Mouse (Mus musculus): ENCODE measurements around the gene Ptdss2.

Gene Ptdss2

DNA sequence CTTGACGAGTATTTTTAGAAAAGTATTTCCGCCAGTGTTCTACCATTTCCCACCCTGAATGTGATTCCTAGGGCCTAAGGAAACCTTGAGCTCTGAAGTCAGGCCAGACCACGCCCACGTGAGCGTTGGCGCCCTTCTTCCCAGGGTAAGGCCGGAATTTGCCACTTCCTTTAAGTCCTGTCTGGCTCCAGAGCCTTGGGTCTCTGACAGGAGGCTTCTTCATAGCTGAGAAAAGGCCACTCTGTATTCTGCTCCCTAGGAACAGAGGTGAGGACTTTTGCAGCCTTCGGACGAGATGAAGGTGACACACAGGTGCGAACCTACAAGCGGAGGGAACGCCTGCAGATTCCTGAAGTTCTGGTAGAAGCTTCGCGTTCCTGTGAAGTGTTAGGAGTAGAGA is at the start of gene Ptdss2:
Gene Ptdss2, plus strand, starts transcription at position 138 of the 400 bp plus-strand sequence.
- DNase-seq (ENCODE audit: low read depth, low spot score): no peak

DNA sequence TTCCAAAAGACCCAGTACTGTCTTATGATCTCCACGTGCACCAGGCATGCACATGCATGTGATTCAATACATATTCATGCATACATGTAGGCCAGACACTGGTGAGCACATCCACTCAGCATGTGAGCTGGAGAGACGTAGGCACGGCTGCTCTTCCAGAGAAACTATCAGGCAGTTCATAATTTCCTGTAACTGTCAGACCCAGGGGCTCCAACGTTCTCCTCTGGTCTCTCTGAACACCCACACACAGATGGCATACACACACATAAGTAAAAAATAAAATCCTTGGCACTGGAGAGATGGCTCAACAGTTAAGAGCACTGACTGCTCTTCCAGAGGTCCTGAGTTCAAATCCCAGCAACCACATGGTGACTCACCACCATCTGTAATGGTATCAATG is 48.4 kb upstream of the Ptdss2 start:
- DNase-seq (ENCODE audit: low read depth, low spot score): no peak

DNA sequence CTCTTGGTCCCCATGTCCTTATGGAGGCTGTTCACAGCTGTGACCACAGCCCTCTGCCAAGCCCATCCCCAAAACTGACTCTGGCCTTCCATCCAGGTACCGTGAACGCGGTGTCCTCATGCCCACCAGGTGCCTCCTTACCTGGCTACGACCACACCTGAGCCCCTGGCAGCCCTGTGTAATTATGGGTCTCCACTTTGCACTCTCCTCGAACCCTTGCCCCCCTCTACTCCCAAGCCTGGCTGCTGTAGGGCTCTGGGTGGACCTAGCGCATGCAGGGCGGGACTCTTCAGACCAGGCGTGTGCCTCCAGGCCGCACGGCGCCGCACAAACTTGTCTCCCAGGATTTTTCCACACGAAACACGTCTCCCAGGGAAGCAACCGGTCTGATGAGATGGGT is 44.3 kb upstream of the Ptdss2 start, which contains the start of gene Pkp3:
Gene Pkp3, plus strand, starts transcription at position 378 of the 400 bp plus-strand sequence.
- no peak for DNase-seq (ENCODE audit: low read depth, low spot score)

DNA sequence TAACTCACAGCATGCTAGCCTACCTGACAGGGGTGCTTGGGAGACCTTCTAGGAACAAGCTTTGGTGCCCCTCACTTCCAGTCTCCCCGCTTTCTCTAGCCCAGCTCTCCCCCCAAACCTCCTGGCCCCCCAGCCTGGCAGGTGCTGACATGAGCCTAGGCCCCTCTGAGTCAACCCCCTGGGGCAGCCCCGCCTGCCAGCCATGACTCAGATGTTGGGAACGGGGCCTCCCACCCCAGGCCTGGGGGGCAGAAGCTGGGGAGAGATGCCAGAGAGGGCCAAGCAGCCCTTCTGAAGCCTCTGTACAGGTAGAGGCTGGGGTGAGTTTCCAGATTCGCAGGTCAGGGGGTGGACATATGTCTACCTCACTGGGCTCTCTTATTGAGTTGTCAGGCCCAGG is 43.3 kb upstream of the Ptdss2 start:
- no peak for DNase-seq (ENCODE audit: low read depth, low spot score)

DNA sequence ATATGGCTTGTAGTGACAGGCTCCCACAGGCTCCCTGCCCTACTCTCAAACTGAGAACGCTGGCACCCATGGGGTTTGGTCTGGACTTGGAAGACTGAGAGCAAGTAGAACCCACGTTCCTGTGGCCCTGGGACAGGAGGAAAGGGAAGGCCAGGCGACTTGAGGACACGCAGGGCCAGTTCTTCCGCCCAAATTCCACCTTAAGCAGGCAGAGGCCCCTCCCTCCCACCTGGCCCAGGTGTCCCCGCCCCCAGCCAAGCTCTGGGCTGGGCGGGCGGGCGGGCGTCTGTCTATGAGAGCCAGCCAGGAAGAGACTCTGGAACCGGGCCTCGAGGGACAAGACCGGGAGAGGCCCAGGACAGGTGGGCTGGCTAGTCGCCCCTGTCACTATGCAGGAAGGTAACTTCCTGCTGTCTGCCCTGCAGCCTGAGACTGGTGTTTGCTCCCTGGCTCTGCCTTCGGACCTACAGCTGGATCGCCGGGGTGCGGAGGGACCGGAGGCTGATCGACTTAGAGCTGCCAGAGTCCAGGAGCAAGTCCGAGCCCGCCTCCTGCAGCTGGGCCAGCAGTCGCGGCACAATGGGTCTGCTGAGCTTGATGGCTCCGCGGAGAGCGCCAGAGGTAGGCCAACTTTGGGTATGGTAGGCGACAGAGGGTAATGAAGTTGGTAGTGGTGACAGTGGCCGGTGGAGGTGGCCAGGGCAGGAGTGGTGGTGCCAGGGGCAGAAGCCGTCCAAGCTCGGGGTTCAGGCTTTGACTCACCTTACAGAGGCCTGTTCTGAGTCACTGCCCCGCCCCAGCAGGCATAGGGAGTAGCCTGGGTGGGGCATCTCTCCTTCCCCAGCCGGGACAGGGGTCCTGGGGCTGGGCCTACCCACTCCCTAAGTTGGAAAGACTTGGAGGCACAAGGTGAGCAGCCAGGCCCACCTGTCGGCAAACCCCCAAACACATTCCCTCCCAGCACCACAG is 42.4 kb upstream of the Ptdss2 start:
- no peak for DNase-seq (ENCODE audit: low read depth, low spot score)

DNA sequence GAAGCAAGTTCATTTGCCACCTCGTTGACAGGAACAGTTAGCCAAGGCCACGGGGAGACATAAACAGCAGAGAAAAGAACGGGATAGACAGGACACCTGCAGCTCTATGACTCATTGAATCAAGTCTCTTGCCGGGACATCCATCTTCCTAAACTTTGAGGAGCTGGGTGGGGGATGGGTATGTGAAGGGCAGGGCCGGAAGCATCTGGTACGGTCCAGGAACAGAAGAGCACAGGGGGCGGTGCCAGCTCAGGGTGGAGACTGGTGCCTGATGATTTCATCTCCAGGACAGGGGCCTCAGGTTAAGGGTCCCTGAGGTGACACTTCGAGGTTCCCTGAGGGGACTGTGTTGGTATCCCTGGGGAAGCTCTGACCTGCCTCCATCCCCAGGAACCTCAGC is 34.3 kb upstream of the Ptdss2 start:
- no peak for DNase-seq (ENCODE audit: low read depth, low spot score)

DNA sequence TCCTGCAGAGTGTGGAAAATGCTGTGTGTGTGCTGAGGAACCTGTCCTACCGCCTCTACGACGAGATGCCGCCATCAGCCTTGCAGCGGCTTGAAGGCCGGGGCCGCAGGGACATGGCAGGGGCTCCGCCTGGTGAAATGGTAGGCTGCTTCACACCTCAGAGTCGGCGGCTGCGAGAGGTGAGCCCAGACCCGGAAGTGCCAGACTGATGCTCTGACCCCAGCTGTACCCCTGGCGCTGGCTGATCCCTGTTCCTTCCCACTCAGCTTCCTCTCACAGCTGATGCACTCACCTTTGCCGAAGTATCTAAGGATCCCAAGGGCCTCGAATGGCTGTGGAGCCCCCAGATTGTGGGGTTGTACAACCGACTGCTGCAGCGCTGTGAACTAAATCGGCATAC is 33.7 kb upstream of the Ptdss2 start:
- no peak for DNase-seq (ENCODE audit: low read depth, low spot score)

DNA sequence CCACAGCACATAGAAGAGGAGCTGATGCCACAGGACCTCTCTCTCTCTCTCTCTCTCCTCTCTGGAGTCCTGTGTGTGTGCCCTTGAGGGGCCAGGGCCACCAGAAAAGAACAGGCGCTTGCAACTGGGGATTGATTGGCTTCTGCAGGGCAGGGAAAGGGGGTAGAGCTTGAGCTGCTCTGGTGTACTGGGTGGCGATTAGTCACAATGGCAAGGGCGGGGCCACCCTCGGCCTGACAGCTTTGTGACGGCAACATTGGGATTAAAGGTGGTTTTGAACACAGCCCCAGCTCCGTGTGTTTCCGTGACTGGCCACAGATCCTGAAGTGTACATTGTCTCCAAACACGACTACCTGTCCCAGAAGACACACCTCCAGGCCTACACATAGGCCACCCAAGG is 32.0 kb upstream of the Ptdss2 start:
- no peak for DNase-seq (ENCODE audit: low read depth, low spot score)

DNA sequence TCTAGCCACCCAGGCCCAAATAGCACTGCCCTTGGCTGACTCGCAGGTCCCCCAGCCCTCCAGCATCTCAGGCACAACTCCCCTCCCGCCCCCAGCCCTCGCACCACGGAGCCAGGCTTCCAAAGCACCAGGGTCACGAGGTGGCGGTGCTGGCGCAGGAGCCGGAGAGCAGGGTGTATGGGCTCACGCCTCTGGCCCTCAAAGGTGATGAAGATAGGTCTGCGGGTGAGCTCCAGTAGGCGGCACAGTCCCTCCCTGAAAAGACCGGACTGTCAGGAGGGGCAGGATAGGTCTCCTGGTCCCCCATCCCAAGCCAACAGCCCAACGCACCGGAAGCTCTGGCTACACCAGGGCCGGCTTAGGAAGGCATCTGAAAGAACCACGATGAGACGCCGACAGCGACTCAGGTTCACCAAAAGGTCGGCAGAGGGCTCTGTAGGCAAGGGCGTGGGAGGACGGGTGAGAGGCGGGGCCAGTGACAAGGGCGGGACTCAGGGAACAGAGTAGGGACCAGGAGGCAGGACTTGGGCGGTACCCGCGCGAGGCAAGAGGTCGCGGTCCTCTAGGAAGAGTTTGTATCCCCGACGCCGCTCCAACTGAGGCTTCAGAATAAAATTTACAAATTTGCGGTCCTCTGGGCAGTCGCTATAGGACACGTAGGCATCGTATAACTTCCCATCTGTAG is 30.0 kb upstream of the Ptdss2 start:
- DNase-seq (ENCODE audit: low read depth, low spot score): no peak

DNA sequence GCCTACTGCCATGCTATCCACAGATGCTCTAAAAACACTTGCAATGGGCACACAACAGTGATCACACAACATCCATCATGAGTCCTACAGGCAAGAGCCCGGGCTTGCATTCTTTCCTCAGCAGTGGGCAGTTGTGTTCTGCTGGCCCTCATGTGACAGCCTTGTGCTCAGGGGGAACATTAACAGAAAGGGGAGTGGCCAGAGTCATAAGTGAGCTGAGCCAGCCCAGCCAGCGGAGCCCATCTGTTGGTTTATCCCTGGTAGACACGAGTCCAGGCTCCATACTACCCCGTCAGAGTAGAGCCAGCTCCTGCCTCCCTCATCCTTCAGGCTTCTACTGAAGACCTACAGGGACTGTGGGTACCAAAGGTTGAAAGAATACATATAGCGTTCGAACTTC is 28.2 kb upstream of the Ptdss2 start:
- no peak for DNase-seq (ENCODE audit: low read depth, low spot score)

DNA sequence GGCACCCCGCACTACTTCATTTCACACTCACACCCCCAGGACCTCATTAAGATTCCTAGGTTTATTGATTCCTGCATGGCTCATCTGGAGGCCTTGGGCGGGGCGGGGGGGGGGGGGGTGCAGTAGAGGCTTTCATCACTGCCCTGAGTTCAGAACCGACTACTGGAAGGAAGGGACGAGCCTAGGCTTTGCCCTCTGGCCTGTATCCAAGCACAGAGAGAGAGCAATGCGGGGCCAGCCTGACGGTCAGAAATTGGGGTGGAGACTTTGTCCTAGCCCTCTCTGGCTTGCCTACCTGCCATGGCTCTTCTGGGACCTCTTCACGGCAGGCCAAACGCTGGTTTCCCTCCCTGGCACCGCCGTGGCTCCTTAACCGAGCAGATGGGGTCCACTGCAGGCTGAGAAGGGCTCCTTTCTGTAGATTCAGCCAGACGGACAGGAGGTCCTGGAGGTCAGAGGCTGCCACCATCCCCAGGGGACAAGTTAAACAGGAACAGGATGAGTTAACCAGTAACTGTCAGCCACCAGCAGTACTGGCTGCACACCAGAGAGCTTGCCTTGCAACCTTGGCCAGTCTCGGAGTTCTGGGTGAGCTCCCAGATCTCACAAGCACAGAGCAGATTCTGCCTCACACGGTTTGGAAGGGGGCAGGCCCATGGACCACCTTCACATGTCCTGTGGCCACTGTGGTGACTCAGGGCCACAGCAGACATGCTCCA is 27.5 kb upstream of the Ptdss2 start:
- DNase-seq (ENCODE audit: low read depth, low spot score): no peak

DNA sequence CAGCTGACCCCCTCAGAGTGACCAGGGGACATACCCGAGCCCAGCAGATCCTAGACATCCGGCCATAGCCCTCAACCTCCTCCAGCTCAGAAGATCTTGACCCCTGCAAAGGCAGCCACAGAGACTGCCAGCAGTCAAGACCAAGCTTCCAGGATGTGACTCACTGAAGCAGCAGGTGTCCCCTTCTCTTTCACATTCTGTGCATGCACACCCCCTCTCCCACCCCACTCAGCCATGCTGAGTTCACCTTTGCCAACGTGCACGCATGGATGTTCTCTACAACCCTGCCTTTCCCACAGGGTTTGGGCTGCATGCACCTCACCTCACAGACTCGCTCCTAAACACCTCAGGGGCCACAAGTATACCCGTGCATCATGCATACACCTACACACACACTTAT is 26.2 kb upstream of the Ptdss2 start:
- DNase-seq (ENCODE audit: low read depth, low spot score): no peak

DNA sequence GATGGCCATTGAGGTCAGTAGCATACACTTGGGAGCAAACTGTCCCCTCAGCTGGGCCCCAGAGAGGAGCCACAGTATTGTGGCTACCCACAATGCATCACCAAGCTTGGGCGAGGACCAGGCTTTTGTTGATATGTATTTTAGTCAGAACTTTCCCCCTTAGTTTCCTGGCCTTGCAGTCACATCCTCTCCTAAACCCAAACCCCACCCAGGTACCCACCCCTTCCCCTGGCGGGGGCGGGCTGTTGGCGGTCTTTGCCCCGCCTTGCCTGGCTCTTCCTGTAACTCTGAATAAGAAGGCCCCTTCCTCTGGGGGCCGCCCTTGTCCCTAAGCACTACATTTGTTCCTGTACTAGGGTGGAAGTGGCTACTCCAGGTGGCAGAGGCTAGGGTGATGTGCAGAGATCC is 25.5 kb upstream of the Ptdss2 start:
- DNase-seq (ENCODE audit: low read depth, low spot score): no peak

DNA sequence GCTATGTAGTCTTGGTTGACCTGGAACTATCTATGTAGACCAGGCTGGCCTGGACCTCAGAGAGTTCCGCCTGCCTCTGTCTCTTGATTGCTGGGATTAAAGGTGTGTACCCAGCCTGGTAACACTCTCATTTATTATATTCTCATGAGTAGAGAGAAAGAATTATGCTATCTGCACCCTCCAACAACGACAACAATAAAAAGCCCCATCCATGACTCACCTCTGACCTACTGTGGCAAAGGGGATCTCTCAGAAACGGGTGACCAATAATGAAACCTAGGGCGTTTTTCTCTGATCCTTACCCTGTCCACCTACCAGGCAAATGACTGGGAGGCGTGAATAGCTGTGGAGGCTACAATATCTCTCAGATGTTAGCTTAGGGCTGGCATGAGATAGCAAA is 25.0 kb upstream of the Ptdss2 start:
- no peak for DNase-seq (ENCODE audit: low read depth, low spot score)

DNA sequence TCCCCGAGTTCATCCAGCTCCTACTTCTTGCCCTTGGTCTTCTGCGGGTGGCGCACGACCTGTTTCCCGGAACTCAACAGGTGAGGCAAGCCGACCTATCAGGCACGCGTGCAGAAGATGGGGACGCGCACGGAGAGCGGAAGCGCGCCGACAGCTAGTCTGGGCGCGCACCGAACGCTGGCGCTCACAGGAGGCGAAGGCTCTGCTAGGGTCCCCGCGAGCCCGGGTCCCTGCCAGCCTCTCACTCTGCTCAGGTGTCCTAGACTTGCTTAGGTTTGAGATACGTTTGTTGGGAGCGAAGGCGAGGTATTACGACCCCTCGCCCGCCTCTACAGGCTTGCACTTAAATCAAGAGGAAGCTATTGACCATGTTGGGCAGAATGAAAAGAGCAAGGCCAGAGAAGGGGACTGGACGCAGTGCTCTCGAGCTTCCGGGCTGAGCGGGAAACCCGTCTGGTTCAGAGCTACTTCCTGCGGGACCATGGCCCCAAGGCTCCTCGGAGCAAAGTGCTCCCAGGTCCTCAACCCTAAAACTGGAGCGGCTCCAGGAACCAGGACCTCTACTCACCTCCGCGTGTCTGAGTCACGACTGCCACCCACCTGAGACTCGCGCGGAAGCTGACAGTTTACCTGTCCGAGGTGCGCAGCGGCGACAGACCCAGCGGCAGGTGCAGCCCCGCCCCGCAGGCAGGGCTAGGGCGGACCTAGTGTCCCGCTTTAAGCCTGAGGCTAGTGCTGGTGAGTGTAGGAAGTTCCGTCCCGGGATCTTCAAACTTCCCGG is 22.1 kb upstream of the Ptdss2 start, which contains the start of gene Sigirr:
Gene Sigirr, minus strand, starts transcription at position 662 of the 781 bp plus-strand sequence.
- DNase-seq (ENCODE audit: low read depth, low spot score): peak; percentile 6

DNA sequence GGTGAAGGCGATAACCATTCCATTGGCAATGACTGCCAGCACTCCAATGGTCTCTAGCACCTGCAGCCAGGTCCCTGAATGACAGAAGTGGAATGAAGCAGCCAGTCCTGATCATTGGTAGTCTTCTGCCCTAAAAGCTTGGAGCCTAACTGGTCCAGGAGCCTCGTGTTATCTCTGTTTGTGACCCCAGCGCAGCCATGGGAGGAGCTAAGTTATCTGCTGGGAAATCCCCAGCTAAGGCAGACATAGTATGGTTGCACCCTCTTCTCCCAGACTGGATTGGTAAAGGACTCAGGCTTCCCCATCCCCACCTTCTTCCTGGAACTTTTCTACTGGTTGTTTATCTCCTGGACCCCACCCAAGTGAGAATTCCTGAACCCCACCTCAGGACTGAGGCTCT is 19.0 kb upstream of the Ptdss2 start:
- DNase-seq (ENCODE audit: low read depth, low spot score): no peak

DNA sequence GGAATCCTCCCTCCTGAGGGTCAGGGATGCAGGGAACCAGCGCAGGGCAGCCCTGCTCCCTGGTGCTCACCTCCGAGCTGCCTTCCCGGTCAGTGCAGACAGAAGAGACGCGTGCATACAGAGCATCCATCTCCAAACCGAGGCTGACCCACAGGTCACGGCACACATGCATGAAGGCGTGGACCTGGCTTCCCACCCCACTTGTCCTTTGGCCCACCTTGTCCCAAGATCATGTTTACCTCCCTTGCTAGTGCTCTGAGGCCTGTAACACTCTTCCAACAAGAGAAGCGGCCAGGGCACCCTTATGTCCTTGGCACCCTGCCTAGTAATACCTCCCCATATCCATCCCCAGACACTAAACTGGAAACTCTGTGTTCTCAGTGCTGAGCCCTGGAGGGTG is 6.3 kb upstream of the Ptdss2 start:
- DNase-seq (ENCODE audit: low read depth, low spot score): no peak

DNA sequence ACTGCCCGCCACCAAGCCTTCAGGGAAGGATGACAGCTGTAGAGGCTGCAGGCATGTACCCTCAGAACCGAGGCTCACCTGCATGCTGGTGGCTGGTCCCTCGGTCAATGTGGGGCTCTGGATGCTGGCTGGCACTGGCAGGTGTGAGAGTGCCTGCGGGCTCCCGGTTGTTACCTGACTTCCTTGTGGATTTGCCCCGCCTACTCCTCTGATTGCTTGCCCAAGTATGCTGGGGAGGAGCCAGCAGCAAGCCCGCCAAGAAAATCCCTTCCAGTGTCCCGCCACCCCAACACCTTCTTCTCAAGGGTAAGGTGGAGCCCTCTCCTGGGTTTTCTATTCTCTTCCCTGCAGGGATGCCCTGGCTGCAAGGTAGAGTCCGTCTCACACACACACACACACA is 4.5 kb upstream of the Ptdss2 start, which contains the start of gene Ano9:
Gene Ano9, minus strand, starts transcription at position 171 of the 400 bp plus-strand sequence.
- no peak for DNase-seq (ENCODE audit: low read depth, low spot score)

DNA sequence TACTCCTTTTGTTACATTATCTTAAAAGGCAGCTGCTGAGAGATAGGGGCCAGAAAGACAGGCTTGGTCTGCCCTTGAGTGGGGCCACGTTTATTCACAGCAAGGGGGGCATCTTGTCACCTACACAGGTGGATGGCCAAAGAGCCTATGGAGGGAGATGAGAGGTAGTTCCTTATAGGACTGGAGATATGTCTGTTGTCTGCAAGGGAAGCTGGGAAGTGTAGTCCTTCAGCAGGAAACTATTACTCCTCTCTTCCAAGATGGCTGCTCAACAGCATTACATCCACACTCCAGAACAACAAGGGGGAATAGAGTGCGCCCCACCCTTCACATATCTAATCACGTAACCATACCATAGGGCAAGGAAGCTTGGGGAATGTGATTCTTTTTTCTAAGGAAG is 2.7 kb upstream of the Ptdss2 start:
- DNase-seq (ENCODE audit: low read depth, low spot score): no peak

DNA sequence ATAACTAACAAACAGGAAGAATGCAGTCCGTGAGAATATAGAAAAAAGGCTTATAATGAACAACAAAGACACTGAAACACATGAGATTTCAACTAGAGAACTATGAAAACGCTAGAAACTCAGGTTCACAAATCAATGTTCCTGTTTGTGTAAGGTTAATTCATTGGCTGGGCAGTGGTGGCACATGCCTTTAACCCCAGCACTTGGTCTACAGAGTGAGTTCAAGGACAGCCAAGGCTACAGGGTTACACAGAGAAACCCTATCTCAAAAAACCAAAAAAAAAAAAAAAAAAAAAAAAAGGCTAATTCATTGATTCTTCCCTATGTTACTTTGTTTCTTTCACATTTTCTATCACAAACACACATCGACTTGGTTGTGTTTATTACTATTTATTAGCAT is 1.6 kb upstream of the Ptdss2 start:
- DNase-seq (ENCODE audit: low read depth, low spot score): no peak

DNA sequence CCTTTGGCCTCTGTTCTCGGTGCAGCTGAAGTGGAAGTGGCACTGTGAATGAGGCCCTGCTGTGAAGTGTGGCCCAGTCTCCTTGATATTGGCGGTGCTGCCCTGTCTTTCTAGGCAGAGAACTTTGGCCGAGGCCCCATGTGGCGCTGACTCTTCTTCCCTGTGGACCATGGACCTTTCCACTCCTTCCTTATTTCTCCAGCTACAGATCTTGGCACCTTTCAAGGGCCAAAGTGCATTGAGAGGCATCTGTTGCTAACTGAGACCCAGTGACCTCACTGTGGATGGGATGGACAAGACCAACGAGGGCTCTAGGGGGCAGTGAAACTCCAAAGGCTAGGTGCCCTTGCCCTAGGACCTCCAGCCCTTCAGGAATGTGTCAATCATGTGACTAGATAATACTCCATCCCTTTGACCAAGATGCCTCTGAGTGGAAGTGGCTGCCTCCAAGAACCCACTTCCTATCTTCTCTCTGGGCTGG is 1.1 kb upstream of the Ptdss2 start:
- no peak for DNase-seq (ENCODE audit: low read depth, low spot score)
